Mouse (Mus musculus): Measurements from ENCODE around the gene Cgas. TPM values are rescaled to one million over a fixed set of nuclear protein-coding genes. Genes with fewer than 3 reads are reported as not detected.

Cgas gene
- polyA plus RNA-seq, 1 experiment from 2014 or later, result 0.67 TPM

GRCm38 (mm10) chr9:78385893-78386292 lies 57.1 kb downstream of the Cgas start:
- Histone ChIP-seq H3K4me3 (ENCODE audit: low read depth, low read length) (no peak overlapping the region), H3K4me1 (ENCODE audit: control insufficient read depth, low read depth, low read length) (no peaks in the 10 kb centered on the region), H3K36me3 (ENCODE audit: control insufficient read depth, insufficient read depth) (no peaks in the 10 kb centered on the region), H3K9ac (ENCODE audit: low read depth, low read length) (no peak overlapping the region), H3K27ac (ENCODE audit: low read length) (no peak overlapping the region), H3K4me2 (ENCODE audit: low read depth, low read length) (no peak overlapping the region), H3K27me3 (ENCODE audit: control insufficient read depth, insufficient read depth, low read depth, low read length) (no peaks in the 10 kb centered on the region), H3K9me3 (replicated peaks; ENCODE audit: control insufficient read depth, low read length) (no peaks in the 10 kb centered on the region)
- no peak for ATAC-seq (ENCODE audit: low read depth)
- 46% methylated on average over 3 of the region's 3 CpGs for WGBS (ENCODE audit: insufficient replicate concordance)

Small RNA genes within 50 kb of the gene (microRNA-seq; reads per million reads assigned to microRNA genes)
- not detected for gene Gm26377

Other genes with a start within 250 kb of the Cgas start
- 0.60 and 0.77 TPM in 2 replicates for gene Gsta1, start 212.6 kb downstream of the Cgas start, polyA plus RNA-seq (2015; fragmentation: Nextera tagmentation; extraction: Ambion mirVana)
- gene Gm3776, start 186.1 kb downstream of the Cgas start, polyA plus RNA-seq (2015; fragmentation: Nextera tagmentation; extraction: Ambion mirVana), result 0.26 and 1.2 TPM in 2 replicates
- gene Gm10639, start 153.3 kb downstream of the Cgas start, polyA plus RNA-seq (2015; fragmentation: Nextera tagmentation; extraction: Ambion mirVana), result not detected in 2 replicates
- not detected in 2 replicates for gene Omt2a, start 128.4 kb downstream of the Cgas start, polyA plus RNA-seq (2015; fragmentation: Nextera tagmentation; extraction: Ambion mirVana)
- not detected in 2 replicates for gene Omt2b, start 115.6 kb downstream of the Cgas start, polyA plus RNA-seq (2015; fragmentation: Nextera tagmentation; extraction: Ambion mirVana)
- gene Gsta2, start 87.4 kb downstream of the Cgas start, polyA plus RNA-seq (2015; fragmentation: Nextera tagmentation; extraction: Ambion mirVana), result 0.25 TPM in 1 of 2 replicates, not detected in the other
- gene Dppa5a, start 75.1 kb downstream of the Cgas start, polyA plus RNA-seq (2015; fragmentation: Nextera tagmentation; extraction: Ambion mirVana), result not detected in 2 replicates
- 0.06 TPM in 1 of 2 replicates, not detected in the other for gene Ooep, start 64.5 kb downstream of the Cgas start, polyA plus RNA-seq (2015; fragmentation: Nextera tagmentation; extraction: Ambion mirVana)
- gene Ddx43, start 47.5 kb downstream of the Cgas start, polyA plus RNA-seq (2015; fragmentation: Nextera tagmentation; extraction: Ambion mirVana), result not detected in 2 replicates
- gene Mto1, start 5.0 kb upstream of the Cgas start, polyA plus RNA-seq (2015; fragmentation: Nextera tagmentation; extraction: Ambion mirVana), result 16.9 and 17.9 TPM in 2 replicates
- gene Gm17324, start 5.5 kb upstream of the Cgas start, polyA plus RNA-seq (2015; fragmentation: Nextera tagmentation; extraction: Ambion mirVana), result 0.24 and 0.42 TPM in 2 replicates
- gene Eef1a1, start 45.9 kb upstream of the Cgas start, polyA plus RNA-seq (2015; fragmentation: Nextera tagmentation; extraction: Ambion mirVana), result 1,873 and 1,994 TPM in 2 replicates
- 4.8 and 5.8 TPM in 2 replicates for gene Slc17a5, start 144.8 kb upstream of the Cgas start, polyA plus RNA-seq (2015; fragmentation: Nextera tagmentation; extraction: Ambion mirVana)
- gene Cd109, start 172.3 kb upstream of the Cgas start, polyA plus RNA-seq (2015; fragmentation: Nextera tagmentation; extraction: Ambion mirVana), result 0.07 and 0.15 TPM in 2 replicates

All from liver, embryonic 16.5 days (tissue).